Mouse (Mus musculus) stomach, embryonic 16.5 days (tissue): ENCODE measurements around the gene Gnat1. TPM values are rescaled to one million over a fixed set of nuclear protein-coding genes. Genes with fewer than 3 reads are reported as not detected.
"Not testable (repeated sequence)": the region's sequence is repeated elsewhere in the genome, so short reads cannot be mapped to it uniquely, and the experiment has no call there.

Source experiments
- ATAC-seq: fragments of 200-750 bp; cut with Nextera tagmentation; 2 replicates; pipeline ENCODE4 v1.8.0; 2017; ENCODE audit warnings: moderate number of reproducible peaks, moderate TSS enrichment; ENCODE audit not compliant: insufficient read depth, low FRiP score
- H3K27ac ChIP-seq: fragments of 300-500 bp; sonication (generic); 2 replicates; pipeline ENCODE4 v1.5.1; 2014; ENCODE audit warnings: low read length
- H3K27me3 ChIP-seq: fragments of 300-500 bp; sonication (generic); 2 replicates; pipeline ENCODE4 v1.6.1; 2014; ENCODE audit warnings: low read length, control low read depth, mixed read lengths; ENCODE audit not compliant: control insufficient read depth, insufficient read depth
- H3K36me3 ChIP-seq: fragments of 300-500 bp; sonication (generic); 2 replicates; pipeline ENCODE4 v1.6.1; 2014; ENCODE audit warnings: low read length; ENCODE audit not compliant: control insufficient read depth, insufficient read depth
- H3K4me1 ChIP-seq: fragments of 300-500 bp; sonication (generic); 2 replicates; pipeline ENCODE4 v1.6.1; 2014; ENCODE audit warnings: low read length, control low read depth, mixed read lengths; ENCODE audit not compliant: control insufficient read depth, insufficient read depth
- H3K4me2 ChIP-seq: fragments of 300-500 bp; sonication (generic); 2 replicates; pipeline ENCODE4 v1.6.1; 2014; ENCODE audit warnings: low read depth, low read length, mixed read lengths
- H3K4me3 ChIP-seq: fragments of 300-500 bp; sonication (generic); replicated peaks from 2 replicates; pipeline ENCODE4 v1.5.1; 2014; ENCODE audit warnings: mild to moderate bottlenecking, low read length
- H3K9ac ChIP-seq: fragments of 300-500 bp; sonication (generic); 2 replicates; pipeline ENCODE4 v1.6.1; 2014; ENCODE audit warnings: low read length
- H3K9me3 ChIP-seq: fragments of 300-500 bp; sonication (generic); replicated peaks from 2 replicates; pipeline ENCODE4 v1.6.1; 2016; ENCODE audit warnings: low read length, control low read depth; ENCODE audit not compliant: control insufficient read depth
- WGBS: fragments of 180-500 bp; shearing (Covaris S2); extraction: QIAGEN DNeasy Blood & Tissue Kit; methylation state at CpG from one replicate; pipeline ENCODE4 v1.1.7; 2014; 5-methylcytosine and 5-hydroxymethylcytosine counted together
- polyA plus RNA-seq: library from polyadenylated mRNA; unstranded; fragments of >200 nt; fragmentation: Nextera tagmentation; extraction: Ambion mirVana; gene quantifications from 2 replicates; pipeline ENCODE4 v1.2.1, GENCODE M21; 2015

The Gnat1 gene
- polyA plus RNA-seq, 1 experiment from 2014 or later: 2.0 TPM

- Histone ChIP-seq H3K4me1 (no peaks in the 10 kb centered on the region), H3K36me3 (peaks cover 12% of the 10 kb centered on the region), H3K27me3 (0 out of 2 replicates have a peak, but pooled peaks cover 2% of the 10 kb centered on the region), H3K9ac (peak overlapping the region; percentile 50), H3K4me3 (no peak overlapping the region), H3K27ac (no peak overlapping the region), H3K4me2 (no peak overlapping the region), H3K9me3 (no peaks in the 10 kb centered on the region)
- 72% methylated on average over 20 of the region's 20 CpGs for WGBS
- ATAC-seq: no peak
These were observed 2.9 kb upstream of the Gnat1 start for GRCm38 (mm10) chr9:107682405-107682804.

GRCm38 (mm10) chr9:107678861-107679260, 651 bp downstream of the Gnat1 start:
- H3K27me3 ChIP-seq: peaks cover 15% of the 10 kb centered on the region
- H3K4me3 ChIP-seq: no peak overlapping the region
- WGBS: 89% methylated on average over 2 of the region's 2 CpGs
- no peak overlapping the region for H3K27ac ChIP-seq
- H3K36me3 ChIP-seq: peaks cover 11% of the 10 kb centered on the region
- no peak overlapping the region for H3K4me2 ChIP-seq
- H3K9me3 ChIP-seq: no peaks in the 10 kb centered on the region
- no peak for ATAC-seq
- 0 out of 2 replicates have a peak, but pooled peaks cover 3% of the 10 kb centered on the region for H3K4me1 ChIP-seq
- no peak overlapping the region for H3K9ac ChIP-seq

- H3K9me3 ChIP-seq, ATAC-seq, H3K36me3 ChIP-seq, H3K27ac ChIP-seq, H3K4me2 ChIP-seq, H3K4me1 ChIP-seq, H3K9ac ChIP-seq, H3K4me3 ChIP-seq: not testable (repeated sequence)
- peaks cover 15% of the 10 kb centered on the region for H3K27me3 ChIP-seq
- 32% methylated on average over 14 of the region's 14 CpGs for WGBS
These were observed 1.5 kb downstream of the Gnat1 start for GRCm38 (mm10) chr9:107677819-107678526.

- H3K4me1 ChIP-seq: 0 out of 2 replicates have a peak, but pooled peaks cover 3% of the 10 kb centered on the region
- H3K27me3 ChIP-seq: peaks cover 15% of the 10 kb centered on the region
- H3K27ac ChIP-seq: no peak overlapping the region
- H3K4me3 ChIP-seq: no peak overlapping the region
- ATAC-seq: no peak
- H3K9ac ChIP-seq: no peak overlapping the region
- no peak overlapping the region for H3K4me2 ChIP-seq
- no peaks in the 10 kb centered on the region for H3K9me3 ChIP-seq
- WGBS: 19% methylated on average over 17 of the region's 17 CpGs
- H3K36me3 ChIP-seq: no peaks in the 10 kb centered on the region
These were observed 2.3 kb downstream of the Gnat1 start for GRCm38 (mm10) chr9:107677091-107677784.

GRCm38 (mm10) chr9:107676302-107676701, 3.2 kb downstream of the Gnat1 start:
- 1% methylated on average over 25 of the region's 25 CpGs for WGBS
- H3K4me2 ChIP-seq: peak overlapping the region; percentile 57
- no peak overlapping the region for H3K27ac ChIP-seq
- peak overlapping the region; percentile 35 for H3K4me3 ChIP-seq
- H3K4me1 ChIP-seq: 0 out of 2 replicates have a peak, but pooled peaks cover 3% of the 10 kb centered on the region
- peaks cover 15% of the 10 kb centered on the region for H3K27me3 ChIP-seq
- peak overlapping the region; percentile 49 for H3K9ac ChIP-seq
- ATAC-seq: peak; percentile 16; the same call in 1 of the 2 replicates
- no peaks in the 10 kb centered on the region for H3K36me3 ChIP-seq
- H3K9me3 ChIP-seq: no peaks in the 10 kb centered on the region

- ATAC-seq: peak; percentile 38
- Histone ChIP-seq H3K27me3 (peaks cover 15% of the 10 kb centered on the region), H3K4me2 (peak overlapping the region; percentile 57), H3K9me3 (no peaks in the 10 kb centered on the region), H3K36me3 (no peaks in the 10 kb centered on the region), H3K4me1 (0 out of 2 replicates have a peak, but pooled peaks cover 3% of the 10 kb centered on the region), H3K27ac (no peak overlapping the region), H3K4me3 (peak overlapping the region; percentile 35), H3K9ac (peak overlapping the region; percentile 49)
- WGBS: 1% methylated on average over 39 of the region's 39 CpGs
These were observed 3.7 kb downstream of the Gnat1 start for GRCm38 (mm10) chr9:107675671-107676301.

- Histone ChIP-seq H3K4me1 (0 out of 2 replicates have a peak, but pooled peaks cover 3% of the 10 kb centered on the region), H3K36me3 (no peaks in the 10 kb centered on the region), H3K27ac (no peak overlapping the region), H3K27me3 (peaks cover 15% of the 10 kb centered on the region), H3K4me3 (no peak overlapping the region), H3K9me3 (no peaks in the 10 kb centered on the region), H3K9ac (no peak overlapping the region), H3K4me2 (no peak overlapping the region)
- ATAC-seq: no peak; the same call in 1 of the 2 replicates
- WGBS: 66% methylated on average over 9 of the region's 9 CpGs
These were observed 4.7 kb downstream of the Gnat1 start for GRCm38 (mm10) chr9:107674609-107675429.

GRCm38 (mm10) chr9:107670259-107670658, 9.3 kb downstream of the Gnat1 start:
- Histone ChIP-seq H3K9ac (no peak overlapping the region), H3K4me1 (peaks cover 17% of the 10 kb centered on the region), H3K36me3 (no peaks in the 10 kb centered on the region), H3K4me2 (no peak overlapping the region), H3K27ac (no peak overlapping the region), H3K27me3 (peaks cover 5% of the 10 kb centered on the region), H3K9me3 (no peaks in the 10 kb centered on the region), H3K4me3 (no peak overlapping the region)
- WGBS: 70% methylated on average over 5 of the region's 5 CpGs
- no peak for ATAC-seq
